In the genomic region with DNA sequence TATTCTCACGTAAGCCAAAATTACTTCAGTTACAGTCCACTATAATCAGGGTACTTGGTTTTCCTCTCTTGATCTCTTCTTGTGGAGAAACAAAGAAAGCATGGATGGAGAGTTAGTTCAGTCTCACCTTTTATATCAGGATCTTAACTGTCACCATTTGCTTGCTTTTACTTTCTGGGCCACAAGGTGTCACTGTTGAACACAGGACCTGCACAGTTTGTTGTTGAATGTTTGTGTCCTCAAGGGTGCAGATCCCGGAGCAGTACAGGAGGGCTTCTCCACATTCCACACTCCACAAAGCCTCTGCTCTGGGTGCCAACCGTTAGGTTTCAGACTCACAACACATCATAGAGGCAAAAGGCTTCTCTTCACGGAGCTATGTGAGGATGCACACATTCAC, we compare ENCODE assay signal across 9 mouse cellular contexts.
DNase-seq lines count a peak whose midpoint lies in the region; ATAC-seq and TF ChIP-seq lines count a peak whose summit lies in the region.
"Had no signal": no experiment of that assay in that cellular context is flagged by ENCODE, and none has a peak within 500 bp of the region (broad histone marks: within the 10 kb centered on the region; RNA-seq: fewer than 3 reads in every experiment).

No protein-coding gene starts in this region.

- TF ChIP-seq POLR2A in kidney, adult 2 months (IDR thresholded peaks at IDR 0.05; ENCODE audit: low read depth, low read length), result no peak
- TF ChIP-seq POLR2A in CH12.LX (IDR thresholded peaks at IDR 0.05; ENCODE audit: low read depth, low read length), result no peak

- peak; percentile 11 for DNase-seq in CD4-positive, CD25-positive, alpha-beta regulatory T cell, adult 2 months (ENCODE audit: low read depth, low spot score)
- peak; percentile 30 for DNase-seq in kidney, adult 2 months
- peak; percentile 4 for DNase-seq in CH12.LX (ENCODE audit: extremely low read depth)
- peak; percentile 14 for DNase-seq in kidney, postnatal 14 days
- no peak for DNase-seq in spleen, postnatal 10 days (ENCODE audit: low spot score in 2 of 2)

- peak; percentile 41 for TF ChIP-seq CTCF in kidney, adult 2 months (conservative IDR thresholded peaks at IDR 0.05; ENCODE audit: insufficient read depth, insufficient read length, low read depth, low read length)
- TF ChIP-seq CTCF in CH12.LX (conservative IDR thresholded peaks at IDR 0.05 in 1 of 2, IDR thresholded peaks at IDR 0.05 in 1 of 2; ENCODE audit: low read depth in 2 of 2, low read length in 2 of 2), result peak in 1 of 2 experiments; percentile 36; a peak in 2 of 4 replicates

- H3K4me1 ChIP-seq in kidney, adult 2 months (ENCODE audit: control insufficient read depth, insufficient read depth, low read length), result no peaks in the 10 kb centered on the region
- H3K4me1 ChIP-seq in kidney, embryonic 15.5 days, result peaks cover 6% of the 10 kb centered on the region; the same call in 1 of the 2 replicates
- no peaks in the 10 kb centered on the region for H3K4me1 ChIP-seq in CH12.LX (ENCODE audit: control insufficient read depth in 1 of 2, insufficient read depth in 2 of 2)
- H3K4me1 ChIP-seq: heart, embryonic 15.5 days had no signal

- H3K79me2 ChIP-seq in CH12.LX (replicated peaks; ENCODE audit: control insufficient read depth, extremely low read depth, insufficient read depth, poor library complexity, severe bottlenecking), result no peaks in the 10 kb centered on the region

- in situ Hi-C loops in CH12.LX (cut with MboI; ENCODE audit: low pct_ligation_motif_present, low pct_unique_long_range_greater_than_20kb, low sequenced_read_pairs), result no loop called here

- H3K4me3 ChIP-seq in kidney, adult 2 months (ENCODE audit: insufficient read depth, low read depth, low read length), result no peak overlapping the region
- H3K4me3 ChIP-seq in kidney, embryonic 15.5 days (replicated peaks), result no peak overlapping the region
- no peak overlapping the region for H3K4me3 ChIP-seq in CH12.LX (replicated peaks in 1 of 3; ENCODE audit: low read depth in 2 of 3, low read length in 2 of 3, poor library complexity in 1 of 3)
- H3K4me3 ChIP-seq: heart, embryonic 15.5 days had no signal

- peak; percentile 5 for TF ChIP-seq RAD21 in CH12.LX (IDR thresholded peaks at IDR 0.05; ENCODE audit: low read depth, low read length)

- no peaks in the 10 kb centered on the region for H3K36me3 ChIP-seq in kidney, adult 2 months (ENCODE audit: control insufficient read depth, insufficient read depth, low read length)
- no peaks in the 10 kb centered on the region for H3K36me3 ChIP-seq in kidney, embryonic 15.5 days
- H3K36me3 ChIP-seq in CH12.LX (replicated peaks in 1 of 2; ENCODE audit: control insufficient read depth in 1 of 2, insufficient read depth in 1 of 2, low read length in 1 of 2), result no peaks in the 10 kb centered on the region
- H3K36me3 ChIP-seq: heart, embryonic 15.5 days had no signal

- no peak for ATAC-seq in CD4-positive, CD25-positive, alpha-beta regulatory T cell, adult 4 months
- no peak for ATAC-seq in kidney, embryonic 15.5 days (replicated peaks; ENCODE audit: low FRiP score)
- no peak for ATAC-seq in inflammation-experienced regulatory T-cells, adult 6 months

- 0 out of 2 replicates have a peak, but pooled peaks cover 3% of the 10 kb centered on the region for H3K9me3 ChIP-seq in kidney, embryonic 15.5 days (replicated peaks)
- H3K9me3 ChIP-seq in CH12.LX (replicated peaks; ENCODE audit: low read length), result peaks cover 43% of the 10 kb centered on the region
- H3K9me3 ChIP-seq: heart, embryonic 15.5 days had no signal

- 76% methylated on average over 4 of the region's 4 CpGs for WGBS in kidney, adult 2 months
- WGBS in kidney, embryonic 15.5 days, result 78% methylated on average over 4 of the region's 4 CpGs

- no peak for TF ChIP-seq EP300 in CH12.LX (IDR thresholded peaks at IDR 0.05; ENCODE audit: low read length)

- no peak overlapping the region for H3K4me2 ChIP-seq in kidney, embryonic 15.5 days
- H3K4me2 ChIP-seq in CH12.LX (ENCODE audit: insufficient read depth, low read depth, poor library complexity, severe bottlenecking), result no peak overlapping the region
- H3K4me2 ChIP-seq: heart, embryonic 15.5 days had no signal

- H3K27me3 ChIP-seq in kidney, adult 2 months (replicated peaks; ENCODE audit: control insufficient read depth, insufficient read depth, low read length), result no peaks in the 10 kb centered on the region
- H3K27me3 ChIP-seq in kidney, embryonic 15.5 days, result peaks cover 3% of the 10 kb centered on the region; the same call in 1 of the 2 replicates
- no peaks in the 10 kb centered on the region for H3K27me3 ChIP-seq in CH12.LX (replicated peaks)
- H3K27me3 ChIP-seq: heart, embryonic 15.5 days had no signal

- H3K9ac ChIP-seq in kidney, embryonic 15.5 days, result no peak overlapping the region
- no peak overlapping the region for H3K9ac ChIP-seq in CH12.LX (ENCODE audit: insufficient read depth, low read depth)
- H3K9ac ChIP-seq: heart, embryonic 15.5 days had no signal

- dilution Hi-C loops in CH12.LX (cut with MboI; ENCODE audit: extremely low pct_ligation_motif_present, extremely low pct_unique_long_range_greater_than_20kb, low sequenced_read_pairs), result no loop called here

- H3K27ac ChIP-seq in kidney, adult 2 months (ENCODE audit: insufficient read depth, low read depth, low read length), result no peak overlapping the region
- no peak overlapping the region for H3K27ac ChIP-seq in kidney, embryonic 15.5 days
- no peak overlapping the region for H3K27ac ChIP-seq in CH12.LX (ENCODE audit: insufficient read depth, low read depth)
- H3K27ac ChIP-seq: heart, embryonic 15.5 days had no signal

TF ChIP-seq in CH12.LX, 34 proteins besides CTCF, POLR2A, EP300 and RAD21:
- TF ChIP-seq BHLHE40 (IDR thresholded peaks at IDR 0.05; ENCODE audit: low read depth, low read length) (no peak), SMC3 (IDR thresholded peaks at IDR 0.05; ENCODE audit: low read depth, low read length) (peak; percentile 5; the same call in 1 of the 2 replicates)

Comparison
In these comparisons a context has a peak if more than half of its experiments do, and no peak if none do; other contexts are left out.
1. DNase-seq: peak in CD4-positive, CD25-positive, alpha-beta regulatory T cell, adult 2 months (single experiment), kidney, adult 2 months (single experiment), CH12.LX (single experiment) and kidney, postnatal 14 days (single experiment); none in spleen, postnatal 10 days (0 of 2).